Mouse (Mus musculus): Measurements from ENCODE around the gene Kcnn4.

Gene Kcnn4

DNA sequence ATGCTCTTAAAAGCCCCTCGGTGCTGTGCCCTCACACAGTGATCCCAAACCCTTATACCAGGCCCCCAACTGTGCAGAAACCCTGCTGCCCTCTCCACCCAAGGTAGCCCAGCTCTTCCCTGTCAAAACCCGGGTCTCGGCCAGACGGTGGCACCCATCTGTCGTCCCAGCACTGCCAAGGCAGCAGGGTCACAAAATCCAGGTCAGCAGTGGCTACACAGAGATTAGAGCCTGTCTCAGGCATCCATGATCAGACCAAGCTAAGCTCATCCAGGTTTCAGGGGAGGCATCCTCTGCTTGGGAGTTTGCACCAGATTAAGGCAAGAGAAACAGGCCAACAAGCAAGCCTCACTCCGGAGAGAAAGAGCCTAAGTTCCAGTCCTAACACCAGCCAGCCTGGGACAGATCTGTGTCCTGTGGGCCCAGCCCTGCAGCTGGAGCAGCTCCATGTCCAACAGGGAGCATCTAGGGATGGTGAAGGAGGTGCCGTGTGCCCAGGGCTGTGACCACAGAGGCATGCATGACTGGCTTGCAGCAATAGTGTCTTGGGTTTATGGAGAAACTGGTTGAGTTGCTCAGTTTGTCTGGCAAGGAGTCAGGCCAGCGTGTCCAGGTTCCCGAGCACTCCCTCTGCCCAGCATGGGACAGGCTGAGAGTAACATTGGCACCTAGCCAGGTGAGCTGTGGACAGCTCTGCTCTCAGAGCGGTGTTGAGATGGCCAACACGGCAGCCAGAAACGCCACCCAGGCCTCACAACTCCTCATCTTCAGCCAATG is 54.1 kb downstream of the Kcnn4 start:
- DNase-seq (ENCODE audit: low spot score in 2 of 2) = peak in 1 of 2 experiments; percentile 59

GRCm38 (mm10) chr7:24425919-24426318 is 55.9 kb downstream of the Kcnn4 start:
- no peak for DNase-seq (ENCODE audit: low spot score in 2 of 2)

GRCm38 (mm10) chr7:24427168-24427567 is 57.1 kb downstream of the Kcnn4 start:
- no peak for DNase-seq (ENCODE audit: low spot score in 2 of 2)

DNA sequence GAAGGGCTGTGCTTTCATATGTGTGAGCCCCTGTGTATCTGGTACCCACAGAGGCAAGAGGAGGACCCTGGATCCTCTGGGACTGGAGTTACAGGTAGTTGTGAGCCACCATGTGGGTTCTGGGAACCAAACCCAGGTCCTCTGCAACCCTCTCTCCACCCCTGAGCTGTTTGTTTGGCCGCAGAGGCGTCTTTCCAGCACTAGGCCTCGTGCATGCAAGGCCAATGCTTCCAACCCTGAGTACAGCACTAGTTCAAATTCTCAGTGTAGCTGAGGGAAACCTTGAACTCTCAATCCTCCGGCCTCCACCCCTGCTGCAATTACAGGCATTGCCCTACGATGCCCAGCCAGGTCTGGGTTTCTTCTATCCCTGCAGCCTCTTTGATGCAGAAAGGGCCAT is 58.7 kb downstream of the Kcnn4 start:
- no peak for DNase-seq (ENCODE audit: low spot score in 2 of 2)

GRCm38 (mm10) chr7:24429413-24430112 is 59.5 kb downstream of the Kcnn4 start:
- DNase-seq (ENCODE audit: low spot score in 2 of 2) = peak; percentile 89 to 94

- no peak for DNase-seq (ENCODE audit: low spot score in 2 of 2)
These were observed 60.7 kb downstream of the Kcnn4 start for GRCm38 (mm10) chr7:24430551-24431345.

- no peak for DNase-seq (ENCODE audit: low spot score in 2 of 2)
These were observed 61.6 kb downstream of the Kcnn4 start for GRCm38 (mm10) chr7:24431713-24432112.

DNA sequence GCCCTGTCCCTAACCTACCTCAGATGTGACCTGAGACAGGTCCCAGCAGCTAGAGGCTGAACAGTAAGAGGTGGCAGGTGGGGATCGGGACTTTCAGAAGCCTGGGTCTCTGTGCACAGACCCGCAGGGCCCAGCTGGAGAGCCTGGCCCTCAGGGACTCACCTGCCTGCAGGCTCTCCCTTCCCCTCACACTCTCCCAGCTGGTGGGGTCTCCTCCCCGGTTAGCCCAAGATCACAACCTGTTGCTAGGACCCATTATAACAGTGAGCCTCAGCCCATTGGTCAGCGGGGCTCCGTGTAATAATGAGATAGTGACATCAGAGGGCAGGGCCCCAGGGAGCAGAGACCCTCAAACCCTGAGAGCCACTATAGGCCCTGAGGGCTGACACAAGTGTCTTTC is 65.2 kb downstream of the Kcnn4 start:
- DNase-seq (ENCODE audit: low spot score in 2 of 2) = no peak

All from right cerebral cortex, postnatal 10 days (tissue).